Mouse (Mus musculus): ENCODE data around the gene Il10rb. TPM values are rescaled to one million over a fixed set of nuclear protein-coding genes. Genes with fewer than 3 reads are reported as not detected.

Il10rb gene
- polyA plus RNA-seq, 1 experiment from 2014 or later, result 8.6 TPM

GRCm38 (mm10) chr16:91404828-91405577, 961 bp upstream of the Il10rb start:
- no peak overlapping the region for H3K4me3 ChIP-seq
- no peak for DNase-seq (ENCODE audit: low spot score)
- peaks cover 15% of the 10 kb centered on the region for H3K36me3 ChIP-seq
- no peak overlapping the region for H3K27ac ChIP-seq
- peaks cover 4% of the 10 kb centered on the region for H3K27me3 ChIP-seq (ENCODE audit: insufficient read depth, poor library complexity, severe bottlenecking)
- 74% methylated on average over 10 of the region's 10 CpGs for WGBS
- H3K4me1 ChIP-seq (replicated peaks), result peaks cover 17% of the 10 kb centered on the region
- no peaks in the 10 kb centered on the region for H3K9me3 ChIP-seq

- H3K36me3 ChIP-seq, result peaks cover 15% of the 10 kb centered on the region
- 2% methylated on average over 13 of the region's 13 CpGs for WGBS
- peak overlapping the region; percentile 89 for H3K27ac ChIP-seq
Measured at GRCm38 (mm10) chr16:91406585-91407220, 739 bp downstream of the Il10rb start.

GRCm38 (mm10) chr16:91413102-91413844, 7.3 kb downstream of the Il10rb start:
- Histone ChIP-seq H3K4me3 (no peak overlapping the region), H3K27me3 (ENCODE audit: insufficient read depth, poor library complexity, severe bottlenecking) (no peaks in the 10 kb centered on the region), H3K36me3 (peaks cover 4% of the 10 kb centered on the region; the same call in 1 of the 2 replicates), H3K27ac (no peak overlapping the region), H3K9me3 (no peaks in the 10 kb centered on the region), H3K4me1 (replicated peaks) (peaks cover 3% of the 10 kb centered on the region; the same call in 1 of the 2 replicates)
- 74% methylated on average over 12 of the region's 12 CpGs for WGBS
- DNase-seq (ENCODE audit: low spot score), result no peak

More at GRCm38 (mm10) chr16:91406585-91407220, 739 bp downstream of the Il10rb start:
- DNase-seq (ENCODE audit: low spot score), result peak; percentile 23
- Histone ChIP-seq H3K9me3 (no peaks in the 10 kb centered on the region), H3K4me1 (replicated peaks) (peaks cover 17% of the 10 kb centered on the region), H3K4me3 (peak overlapping the region; percentile 77), H3K27me3 (ENCODE audit: insufficient read depth, poor library complexity, severe bottlenecking) (peaks cover 4% of the 10 kb centered on the region)

- DNase-seq (ENCODE audit: low spot score), result no peak
- Histone ChIP-seq H3K27me3 (ENCODE audit: insufficient read depth, poor library complexity, severe bottlenecking) (no peaks in the 10 kb centered on the region), H3K9me3 (no peaks in the 10 kb centered on the region), H3K4me1 (replicated peaks) (0 out of 2 replicates have a peak, but pooled peaks cover 3% of the 10 kb centered on the region), H3K4me3 (no peak overlapping the region), H3K36me3 (peaks cover 4% of the 10 kb centered on the region; the same call in 1 of the 2 replicates), H3K27ac (no peak overlapping the region)
- 86% methylated on average over 9 of the region's 9 CpGs for WGBS
Measured at GRCm38 (mm10) chr16:91415391-91416189, 9.6 kb downstream of the Il10rb start.

GRCm38 (mm10) chr16:91416357-91416756, 10.4 kb downstream of the Il10rb start:
- no peak overlapping the region for H3K4me3 ChIP-seq
- no peaks in the 10 kb centered on the region for H3K27me3 ChIP-seq (ENCODE audit: insufficient read depth, poor library complexity, severe bottlenecking)
- H3K27ac ChIP-seq, result no peak overlapping the region
- H3K4me1 ChIP-seq (replicated peaks), result 0 out of 2 replicates have a peak, but pooled peaks cover 3% of the 10 kb centered on the region
- peaks cover 4% of the 10 kb centered on the region; the same call in 1 of the 2 replicates for H3K36me3 ChIP-seq
- no peaks in the 10 kb centered on the region for H3K9me3 ChIP-seq
- 96% methylated on average over 6 of the region's 6 CpGs for WGBS
- no peak for DNase-seq (ENCODE audit: low spot score)

- H3K9me3 ChIP-seq, result no peaks in the 10 kb centered on the region
- 0 out of 2 replicates have a peak, but pooled peaks cover 3% of the 10 kb centered on the region for H3K4me1 ChIP-seq (replicated peaks)
- no peak for DNase-seq (ENCODE audit: low spot score)
- H3K27me3 ChIP-seq (ENCODE audit: insufficient read depth, poor library complexity, severe bottlenecking), result no peaks in the 10 kb centered on the region
- no peak overlapping the region for H3K27ac ChIP-seq
- no peak overlapping the region for H3K4me3 ChIP-seq
- 78% methylated on average over 7 of the region's 7 CpGs for WGBS
- peaks cover 4% of the 10 kb centered on the region; the same call in 1 of the 2 replicates for H3K36me3 ChIP-seq
Measured at GRCm38 (mm10) chr16:91416938-91417337, 11.0 kb downstream of the Il10rb start.

- WGBS, result 77% methylated on average over 5 of the region's 5 CpGs
- Histone ChIP-seq H3K27me3 (ENCODE audit: insufficient read depth, poor library complexity, severe bottlenecking) (no peaks in the 10 kb centered on the region), H3K36me3 (peaks cover 4% of the 10 kb centered on the region; the same call in 1 of the 2 replicates), H3K27ac (no peak overlapping the region), H3K4me3 (no peak overlapping the region), H3K9me3 (no peaks in the 10 kb centered on the region), H3K4me1 (replicated peaks) (0 out of 2 replicates have a peak, but pooled peaks cover 3% of the 10 kb centered on the region)
- DNase-seq (ENCODE audit: low spot score), result no peak
Measured at GRCm38 (mm10) chr16:91418531-91418930, 12.6 kb downstream of the Il10rb start.

GRCm38 (mm10) chr16:91425816-91426215, 19.9 kb downstream of the Il10rb start:
- WGBS, result 94% methylated on average over 6 of the region's 6 CpGs

GRCm38 (mm10) chr16:91426586-91426985, 20.6 kb downstream of the Il10rb start:
- Histone ChIP-seq H3K9me3 (no peaks in the 10 kb centered on the region; the same call in 1 of the 2 replicates), H3K36me3 (no peaks in the 10 kb centered on the region), H3K4me1 (replicated peaks) (no peaks in the 10 kb centered on the region), H3K4me3 (no peak overlapping the region), H3K27ac (no peak overlapping the region), H3K27me3 (ENCODE audit: insufficient read depth, poor library complexity, severe bottlenecking) (no peaks in the 10 kb centered on the region)
- 88% methylated on average over 4 of the region's 4 CpGs for WGBS
- DNase-seq (ENCODE audit: low spot score), result no peak

More at GRCm38 (mm10) chr16:91425816-91426215, 19.9 kb downstream of the Il10rb start:
- DNase-seq (ENCODE audit: low spot score), result no peak
- Histone ChIP-seq H3K4me3 (no peak overlapping the region), H3K36me3 (no peaks in the 10 kb centered on the region), H3K27me3 (ENCODE audit: insufficient read depth, poor library complexity, severe bottlenecking) (no peaks in the 10 kb centered on the region), H3K9me3 (no peaks in the 10 kb centered on the region; the same call in 1 of the 2 replicates), H3K27ac (no peak overlapping the region), H3K4me1 (replicated peaks) (no peaks in the 10 kb centered on the region)

- H3K9me3 ChIP-seq, result no peaks in the 10 kb centered on the region; the same call in 1 of the 2 replicates
- H3K36me3 ChIP-seq, result no peaks in the 10 kb centered on the region
- WGBS, result 79% methylated on average over 5 of the region's 5 CpGs
Measured at GRCm38 (mm10) chr16:91427461-91427860, 21.5 kb downstream of the Il10rb start.

GRCm38 (mm10) chr16:91428259-91428865, 22.4 kb downstream of the Il10rb start:
- WGBS, result 78% methylated on average over 8 of the region's 8 CpGs
- DNase-seq (ENCODE audit: low spot score), result no peak
- Histone ChIP-seq H3K27ac (no peak overlapping the region), H3K36me3 (no peaks in the 10 kb centered on the region), H3K4me1 (replicated peaks) (peaks cover 9% of the 10 kb centered on the region), H3K4me3 (no peak overlapping the region), H3K27me3 (ENCODE audit: insufficient read depth, poor library complexity, severe bottlenecking) (no peaks in the 10 kb centered on the region), H3K9me3 (no peaks in the 10 kb centered on the region; the same call in 1 of the 2 replicates)

More at GRCm38 (mm10) chr16:91427461-91427860, 21.5 kb downstream of the Il10rb start:
- Histone ChIP-seq H3K4me3 (no peak overlapping the region), H3K27ac (no peak overlapping the region), H3K27me3 (ENCODE audit: insufficient read depth, poor library complexity, severe bottlenecking) (no peaks in the 10 kb centered on the region), H3K4me1 (replicated peaks) (peaks cover under 1% of the 10 kb centered on the region; the same call in 1 of the 2 replicates)
- DNase-seq (ENCODE audit: low spot score), result no peak

All from hindbrain, embryonic 10.5 days (tissue).